In genomic region chr15:99772277-99772880, GRCm38 (mm10) we compare ENCODE assay signal across 8 mouse cellular contexts. TPM values are rescaled to one million over a fixed set of nuclear protein-coding genes. Genes with fewer than 3 reads are reported as not detected.
A peak's percentile ranks its signal among the peaks of the same experiment; 100 is the strongest.
DNase-seq lines count a peak whose midpoint lies in the region; ATAC-seq lines count a peak whose summit lies in the region.

No protein-coding gene starts in this region.

- peak; percentile 94 for ATAC-seq in hindbrain, embryonic 15.5 days (ENCODE audit: low FRiP score, low read depth)

- no peaks in the 10 kb centered on the region for H3K36me3 ChIP-seq in hindbrain, embryonic 15.5 days

- peak overlapping the region; percentile 86 for H3K9ac ChIP-seq in hindbrain, embryonic 15.5 days

- H3K27me3 ChIP-seq in hindbrain, embryonic 15.5 days: no peaks in the 10 kb centered on the region

- peak; percentile 95 for DNase-seq in WW6 (ENCODE audit: low read depth, low spot score)
- peak; percentile 60 to 77 for DNase-seq in cerebellum, postnatal 4 days (ENCODE audit: low spot score in 2 of 2)
- DNase-seq in frontal cortex, postnatal 36 days (ENCODE audit: low spot score in 2 of 2): peak; percentile 83 to 84
- peak; percentile 79 for DNase-seq in left cerebral cortex, adult 11 months (ENCODE audit: low spot score)
- peak; percentile 94 for DNase-seq in lung, postnatal 36 days
- peak; percentile 83 for DNase-seq in retina, embryonic 14.5 days (ENCODE audit: low spot score)
- peak; percentile 88 to 89 for DNase-seq in thymus, postnatal 36 days

- H3K4me2 ChIP-seq in hindbrain, embryonic 15.5 days: peak overlapping the region; percentile 63

- peak overlapping the region; percentile 97 for H3K27ac ChIP-seq in hindbrain, embryonic 15.5 days (replicated peaks)

- peaks cover 19% of the 10 kb centered on the region for H3K4me1 ChIP-seq in hindbrain, embryonic 15.5 days (replicated peaks)

- WGBS in hindbrain, embryonic 15.5 days: 0% methylated on average over 37 of the region's 41 CpGs

- peak overlapping the region; percentile 94 for H3K4me3 ChIP-seq in hindbrain, embryonic 15.5 days

- H3K9me3 ChIP-seq in hindbrain, embryonic 15.5 days: no peaks in the 10 kb centered on the region

RNA-seq across cellular contexts. Expression of gene Cers5, which starts 0.3 kb away (rescaled TPM):
- polyA plus RNA-seq in hindbrain, embryonic 15.5 days (2015; fragmentation: Nextera tagmentation; extraction: Ambion mirVana): 85.8 and 89.9 TPM in 2 replicates

RNA-seq across cellular contexts. Expression of gene Cox14, which starts 47.0 kb away (rescaled TPM):
- 171 and 178 TPM in 2 replicates for polyA plus RNA-seq in hindbrain, embryonic 15.5 days (2015; fragmentation: Nextera tagmentation; extraction: Ambion mirVana)

RNA-seq across cellular contexts. Expression of gene Gpd1, which starts 55.1 kb away (rescaled TPM):
- polyA plus RNA-seq in hindbrain, embryonic 15.5 days (2015; fragmentation: Nextera tagmentation; extraction: Ambion mirVana): 3.6 and 4.7 TPM in 2 replicates

Comparison
In these comparisons a context has a peak if more than half of its experiments do, and no peak if none do; other contexts are left out.
1. Peak in every context shown above with its lines: DNase-seq, ATAC-seq, H3K4me3 ChIP-seq and H3K27ac ChIP-seq.